Mouse (Mus musculus): ENCODE data around the gene Atf7.

- no peak for TF ChIP-seq CTCF (IDR thresholded peaks at IDR 0.05; ENCODE audit: low read depth)
- no peak for TF ChIP-seq EP300 (optimal IDR thresholded peaks at IDR 0.05)
These were observed 125.4 kb downstream of the Atf7 start for GRCm38 (mm10) chr15:102499851-102500250.
